Mouse (Mus musculus) limb, embryonic 15.5 days (tissue): Measurements from ENCODE around the gene Cdh23. TPM values are rescaled to one million over a fixed set of nuclear protein-coding genes. Genes with fewer than 3 reads are reported as not detected.

Experiments used
- ATAC-seq: fragments of 200-750 bp; cut with Nextera tagmentation; 2 replicates; pipeline ENCODE4 v1.8.0; 2017; ENCODE audit warnings: low read depth, moderate TSS enrichment; ENCODE audit not compliant: insufficient number of reproducible peaks, low FRiP score, low TSS enrichment
- H3K27ac ChIP-seq: fragments of 300-500 bp; sonication (generic); 2 replicates; pipeline ENCODE4 v1.5.1; 2015; ENCODE audit warnings: moderate library complexity, mild to moderate bottlenecking, inconsistent platforms
- H3K27me3 ChIP-seq: fragments of 300-500 bp; sonication (generic); 2 replicates; pipeline ENCODE4 v1.6.1; 2015; ENCODE audit warnings: inconsistent platforms
- H3K36me3 ChIP-seq: fragments of 300-500 bp; sonication (generic); 2 replicates; pipeline ENCODE4 v1.6.1; 2015; ENCODE audit warnings: inconsistent platforms
- H3K4me1 ChIP-seq: fragments of 300-500 bp; sonication (generic); 2 replicates; pipeline ENCODE4 v1.6.1; 2015; ENCODE audit warnings: inconsistent platforms
- H3K4me2 ChIP-seq: fragments of 300-500 bp; sonication (generic); 2 replicates; pipeline ENCODE4 v1.6.1; 2015; ENCODE audit warnings: mild to moderate bottlenecking, inconsistent platforms
- H3K4me3 ChIP-seq: fragments of 300-500 bp; sonication (generic); 2 replicates; pipeline ENCODE4 v1.5.1; 2015; ENCODE audit warnings: mild to moderate bottlenecking, inconsistent platforms
- H3K9ac ChIP-seq: fragments of 300-500 bp; sonication (generic); 2 replicates; pipeline ENCODE4 v1.6.1; 2015; ENCODE audit warnings: inconsistent platforms
- H3K9me3 ChIP-seq: fragments of 300-500 bp; sonication (generic); 2 replicates; pipeline ENCODE4 v1.6.1; 2016; ENCODE audit warnings: inconsistent platforms
- WGBS: fragments of 180-500 bp; shearing (Covaris S2); methylation state at CpG from one replicate; pipeline ENCODE4 v1.1.7; 2015; 5-methylcytosine and 5-hydroxymethylcytosine counted together
- polyA plus RNA-seq: library from polyadenylated mRNA; unstranded; fragments of >200 nt; fragmentation: Nextera tagmentation; extraction: Ambion mirVana; gene quantifications from 2 replicates; pipeline ENCODE4 v1.2.1, GENCODE M21; 2015

The Cdh23 gene
- polyA plus RNA-seq, 1 experiment from 2014 or later: 1.6 TPM

DNA sequence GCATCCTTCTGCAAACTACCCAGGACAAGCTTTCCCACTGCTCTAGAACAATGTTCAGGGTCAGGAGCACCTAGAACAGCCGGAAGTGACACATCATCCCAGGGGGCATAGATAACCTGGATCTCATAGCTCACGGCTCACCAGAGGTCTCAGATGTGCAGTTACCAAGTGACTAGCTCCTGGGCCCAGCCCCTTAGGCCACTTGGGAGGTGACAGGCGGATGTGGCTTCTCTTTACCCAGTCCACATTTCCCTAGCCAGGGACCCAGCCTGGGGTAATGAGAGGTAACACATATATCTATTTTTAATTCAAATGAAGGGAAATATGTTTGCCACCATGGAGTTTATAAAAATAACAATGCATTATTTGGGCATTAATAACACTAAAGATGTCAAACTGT lies 71.3 kb downstream of the Cdh23 start:
- no peak for ATAC-seq

DNA sequence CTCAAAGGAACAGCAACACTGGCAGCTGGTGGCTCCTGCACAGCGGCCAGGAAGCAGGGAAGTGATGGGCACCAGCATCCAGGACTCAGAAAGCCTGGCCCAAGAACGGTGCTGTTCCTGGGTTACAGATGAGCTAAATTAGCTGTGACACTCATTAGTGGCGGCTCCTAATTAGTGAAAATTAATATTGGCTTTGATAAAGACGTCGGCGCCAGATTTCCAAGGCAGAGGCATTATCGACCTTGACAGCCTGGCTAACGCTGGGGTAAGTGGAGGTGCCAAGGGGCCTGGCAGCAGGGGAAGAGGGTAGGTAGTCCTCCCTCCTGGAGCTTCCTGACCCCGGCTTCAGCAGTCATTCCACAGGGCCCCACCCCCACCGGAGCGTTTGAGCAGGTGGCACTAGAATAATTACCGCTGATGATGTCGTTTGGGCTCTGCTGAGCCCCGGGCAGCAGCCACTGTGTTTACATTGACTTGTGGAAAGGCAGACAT lies 72.0 kb downstream of the Cdh23 start:
- Histone ChIP-seq H3K4me2 (no peak overlapping the region), H3K27me3 (peaks cover 9% of the 10 kb centered on the region; the same call in 1 of the 2 replicates), H3K4me3 (no peak overlapping the region), H3K27ac (no peak overlapping the region), H3K9me3 (peaks cover 6% of the 10 kb centered on the region; the same call in 1 of the 2 replicates), H3K9ac (no peak overlapping the region), H3K36me3 (0 out of 2 replicates have a peak, but pooled peaks cover 2% of the 10 kb centered on the region), H3K4me1 (0 out of 2 replicates have a peak, but pooled peaks cover 5% of the 10 kb centered on the region)
- WGBS: 42% methylated on average over 14 of the region's 14 CpGs
- no peak for ATAC-seq

More for the DNA sequence above, 71.3 kb downstream of the Cdh23 start:
- Histone ChIP-seq H3K9ac (no peak overlapping the region), H3K9me3 (peaks cover 13% of the 10 kb centered on the region; the same call in 1 of the 2 replicates), H3K4me3 (no peak overlapping the region), H3K27ac (no peak overlapping the region), H3K4me1 (0 out of 2 replicates have a peak, but pooled peaks cover 5% of the 10 kb centered on the region), H3K27me3 (peaks cover 9% of the 10 kb centered on the region; the same call in 1 of the 2 replicates), H3K36me3 (0 out of 2 replicates have a peak, but pooled peaks cover 2% of the 10 kb centered on the region), H3K4me2 (no peak overlapping the region)
- 52% methylated on average over 3 of the region's 3 CpGs for WGBS

DNA sequence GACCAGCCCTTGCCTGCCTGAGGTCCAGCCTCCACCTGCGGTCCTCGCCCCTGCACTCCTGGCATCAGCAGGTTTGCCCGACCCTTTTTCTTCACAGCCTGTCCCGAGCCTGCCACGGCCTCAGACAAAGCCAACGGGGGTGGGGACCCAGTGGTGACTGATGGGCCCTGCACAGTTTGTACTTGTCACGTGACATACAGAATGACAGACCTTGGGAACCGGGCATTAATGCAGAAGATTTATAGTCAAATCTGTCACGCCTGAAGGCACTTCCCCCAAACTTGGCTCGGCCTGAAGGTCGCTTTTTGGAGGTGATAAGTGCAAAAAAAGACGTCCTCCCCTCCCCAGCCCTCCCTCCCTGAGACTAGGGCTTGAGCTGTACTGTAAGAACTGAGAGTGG lies 73.5 kb downstream of the Cdh23 start:
- 0 out of 2 replicates have a peak, but pooled peaks cover 5% of the 10 kb centered on the region for H3K4me1 ChIP-seq
- no peak for ATAC-seq
- no peaks in the 10 kb centered on the region for H3K9me3 ChIP-seq
- no peak overlapping the region for H3K4me3 ChIP-seq
- 60% methylated on average over 12 of the region's 12 CpGs for WGBS
- no peaks in the 10 kb centered on the region for H3K36me3 ChIP-seq
- H3K9ac ChIP-seq: no peak overlapping the region
- H3K4me2 ChIP-seq: no peak overlapping the region
- peaks cover 9% of the 10 kb centered on the region; the same call in 1 of the 2 replicates for H3K27me3 ChIP-seq
- H3K27ac ChIP-seq: no peak overlapping the region

DNA sequence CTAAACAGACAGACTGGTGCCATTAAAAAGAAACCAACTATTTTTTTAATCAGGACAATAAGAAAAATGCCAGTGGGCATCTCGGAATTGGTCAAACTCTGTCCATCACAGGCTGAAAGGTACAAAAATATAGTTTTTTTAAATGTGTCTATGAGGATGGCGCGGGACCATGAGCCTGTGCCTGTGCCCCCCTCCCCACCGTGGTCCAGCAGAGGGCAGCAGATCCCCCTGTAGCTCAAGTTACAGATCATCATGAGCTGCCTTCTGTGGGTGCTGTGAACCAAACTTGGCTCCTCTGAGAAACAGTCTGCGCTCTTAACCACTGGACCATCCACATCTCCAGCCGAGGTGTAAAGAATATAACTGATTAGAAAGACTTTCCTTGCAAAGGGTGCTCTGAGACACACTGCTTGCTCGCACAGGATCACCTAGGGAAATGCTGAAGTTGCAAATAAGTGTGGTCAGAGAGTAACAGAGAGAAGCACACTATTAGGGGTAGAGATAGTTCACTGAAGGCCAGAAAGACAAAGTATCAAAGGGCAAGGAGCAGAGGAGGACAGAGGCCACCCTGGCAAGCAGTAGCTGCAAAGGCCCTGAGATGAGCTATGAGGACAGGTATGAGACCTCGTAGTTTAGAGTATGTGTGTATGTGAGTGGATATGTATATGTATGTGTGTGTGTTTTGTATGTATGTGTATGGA lies 74.7 kb downstream of the Cdh23 start:
- no peak overlapping the region for H3K4me3 ChIP-seq
- ATAC-seq: no peak
- no peak overlapping the region for H3K9ac ChIP-seq
- H3K4me2 ChIP-seq: no peak overlapping the region
- H3K9me3 ChIP-seq: no peaks in the 10 kb centered on the region
- peaks cover 9% of the 10 kb centered on the region; the same call in 1 of the 2 replicates for H3K27me3 ChIP-seq
- H3K36me3 ChIP-seq: no peaks in the 10 kb centered on the region
- H3K4me1 ChIP-seq: 0 out of 2 replicates have a peak, but pooled peaks cover 5% of the 10 kb centered on the region
- no peak overlapping the region for H3K27ac ChIP-seq
- 86% methylated on average over 8 of the region's 8 CpGs for WGBS

DNA sequence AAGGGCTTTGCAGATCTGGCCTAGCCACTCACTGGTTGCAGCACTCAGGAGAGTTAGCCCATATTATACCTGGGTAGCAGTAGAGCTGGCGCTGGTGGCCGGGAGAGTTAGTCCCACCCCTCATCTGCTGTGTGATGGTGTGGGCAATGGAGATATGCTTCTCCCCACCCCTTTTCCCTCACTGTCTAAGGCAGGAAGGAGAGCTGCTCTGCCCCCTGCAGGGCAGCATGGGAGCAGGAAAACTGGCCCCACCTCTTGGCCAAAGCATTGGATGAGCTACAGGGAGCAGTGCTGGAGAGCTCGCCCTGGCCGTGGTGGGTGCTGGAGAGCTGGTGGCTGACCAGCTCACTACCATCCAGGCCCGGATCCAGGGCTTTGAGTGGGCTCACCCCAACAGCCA lies 80.4 kb downstream of the Cdh23 start:
- Histone ChIP-seq H3K4me3 (no peak overlapping the region), H3K4me2 (no peak overlapping the region), H3K27me3 (no peaks in the 10 kb centered on the region), H3K9me3 (no peaks in the 10 kb centered on the region), H3K4me1 (no peaks in the 10 kb centered on the region), H3K9ac (no peak overlapping the region), H3K36me3 (no peaks in the 10 kb centered on the region), H3K27ac (no peak overlapping the region)
- ATAC-seq: no peak
- WGBS: 68% methylated on average over 5 of the region's 5 CpGs

DNA sequence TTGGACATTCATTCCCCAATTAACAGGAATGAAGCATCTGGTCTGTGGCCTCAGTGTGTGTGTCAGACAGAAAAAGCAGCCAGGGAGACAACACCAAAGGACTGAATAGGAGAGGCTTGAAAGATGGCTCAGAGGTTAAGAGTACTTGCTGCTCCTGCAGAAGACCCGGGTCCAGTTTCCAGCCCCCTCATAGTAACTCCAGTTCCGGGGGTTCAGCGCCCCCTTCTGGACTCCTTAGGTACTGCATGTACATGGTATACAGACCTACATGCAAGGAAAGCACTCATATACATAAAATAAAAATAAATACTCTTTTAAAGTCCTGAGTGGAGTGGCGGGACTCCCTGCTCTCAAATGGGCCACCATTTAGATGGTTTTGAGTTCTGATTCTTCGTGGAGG lies 83.4 kb downstream of the Cdh23 start:
- no peaks in the 10 kb centered on the region for H3K4me1 ChIP-seq
- H3K36me3 ChIP-seq: no peaks in the 10 kb centered on the region
- H3K9ac ChIP-seq: no peak overlapping the region
- no peak overlapping the region for H3K27ac ChIP-seq
- 20% methylated on average over 5 of the region's 5 CpGs for WGBS
- H3K4me3 ChIP-seq: no peak overlapping the region
- H3K4me2 ChIP-seq: no peak overlapping the region
- no peaks in the 10 kb centered on the region for H3K27me3 ChIP-seq
- H3K9me3 ChIP-seq: no peaks in the 10 kb centered on the region
- ATAC-seq: no peak

DNA sequence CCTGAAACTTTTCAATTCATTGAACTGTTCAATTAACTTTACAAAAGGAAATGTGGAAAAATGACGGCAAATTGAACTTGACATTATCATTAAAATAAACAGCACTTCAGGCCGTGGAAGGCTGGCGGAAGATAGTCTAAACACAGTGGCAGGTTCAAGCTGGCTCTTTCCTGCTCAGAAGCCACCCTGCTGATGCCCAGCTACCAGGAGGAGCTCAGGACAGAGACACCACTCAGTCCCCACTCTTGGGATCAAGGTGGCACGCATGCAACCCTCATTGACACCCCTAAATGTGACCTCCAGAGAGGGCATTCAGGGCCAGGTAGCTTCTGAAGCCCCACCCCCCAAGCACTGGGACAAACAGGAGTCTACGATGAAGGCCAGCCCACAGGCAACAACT lies 89.1 kb downstream of the Cdh23 start:
- Histone ChIP-seq H3K9ac (no peak overlapping the region), H3K27me3 (no peaks in the 10 kb centered on the region), H3K4me1 (0 out of 2 replicates have a peak, but pooled peaks cover 5% of the 10 kb centered on the region), H3K9me3 (no peaks in the 10 kb centered on the region), H3K27ac (no peak overlapping the region), H3K4me3 (no peak overlapping the region), H3K36me3 (no peaks in the 10 kb centered on the region), H3K4me2 (no peak overlapping the region)
- no peak for ATAC-seq
- 74% methylated on average over 5 of the region's 5 CpGs for WGBS

DNA sequence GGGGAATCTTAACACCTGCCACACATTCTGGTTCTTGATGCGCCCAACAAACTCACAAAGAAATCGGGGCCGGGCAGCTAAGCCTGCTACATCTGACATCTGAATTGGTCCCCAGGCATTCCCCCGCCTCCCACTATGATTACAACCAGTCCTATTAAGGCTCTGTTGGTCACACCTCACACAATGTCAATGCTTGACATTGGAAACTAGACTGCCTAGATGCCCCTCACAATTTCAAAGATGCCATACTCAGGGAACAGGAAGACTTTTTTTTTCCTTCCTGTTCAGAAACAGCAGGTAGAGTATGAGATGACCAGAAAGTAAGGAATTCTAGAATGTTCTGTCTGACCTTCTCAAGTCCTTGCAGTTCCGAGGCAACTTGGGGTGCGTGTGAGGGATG lies 89.6 kb downstream of the Cdh23 start:
- no peaks in the 10 kb centered on the region for H3K27me3 ChIP-seq
- H3K4me2 ChIP-seq: no peak overlapping the region
- no peak overlapping the region for H3K4me3 ChIP-seq
- ATAC-seq: no peak
- H3K27ac ChIP-seq: no peak overlapping the region
- no peaks in the 10 kb centered on the region for H3K9me3 ChIP-seq
- no peak overlapping the region for H3K9ac ChIP-seq
- WGBS: 82% methylated on average over 6 of the region's 6 CpGs
- peaks cover 9% of the 10 kb centered on the region; the same call in 1 of the 2 replicates for H3K4me1 ChIP-seq
- H3K36me3 ChIP-seq: no peaks in the 10 kb centered on the region

DNA sequence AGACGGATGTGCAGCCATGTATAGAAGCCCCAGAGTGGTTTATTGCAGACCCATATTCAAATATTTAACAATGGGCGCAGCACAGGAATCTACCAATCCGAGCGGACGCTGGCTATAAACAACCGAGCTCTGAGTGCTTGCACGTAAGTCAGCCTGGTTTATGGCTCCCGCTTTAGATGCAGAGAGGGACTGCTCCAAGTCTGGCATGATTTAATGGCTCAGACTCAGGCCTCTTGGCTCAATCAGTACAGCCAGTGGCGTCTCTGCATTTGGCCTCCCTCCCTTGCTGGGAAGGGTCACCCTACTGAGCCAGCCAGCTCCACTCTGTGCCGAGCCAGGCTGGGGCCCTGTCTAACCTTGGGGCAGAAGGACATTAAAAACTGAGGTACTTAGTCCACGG lies 94.1 kb downstream of the Cdh23 start:
- Histone ChIP-seq H3K36me3 (no peaks in the 10 kb centered on the region), H3K9me3 (no peaks in the 10 kb centered on the region), H3K9ac (no peak overlapping the region), H3K27ac (no peak overlapping the region), H3K4me3 (no peak overlapping the region), H3K27me3 (no peaks in the 10 kb centered on the region), H3K4me2 (no peak overlapping the region), H3K4me1 (peaks cover 9% of the 10 kb centered on the region; the same call in 1 of the 2 replicates)
- 35% methylated on average over 11 of the region's 11 CpGs for WGBS
- no peak for ATAC-seq

DNA sequence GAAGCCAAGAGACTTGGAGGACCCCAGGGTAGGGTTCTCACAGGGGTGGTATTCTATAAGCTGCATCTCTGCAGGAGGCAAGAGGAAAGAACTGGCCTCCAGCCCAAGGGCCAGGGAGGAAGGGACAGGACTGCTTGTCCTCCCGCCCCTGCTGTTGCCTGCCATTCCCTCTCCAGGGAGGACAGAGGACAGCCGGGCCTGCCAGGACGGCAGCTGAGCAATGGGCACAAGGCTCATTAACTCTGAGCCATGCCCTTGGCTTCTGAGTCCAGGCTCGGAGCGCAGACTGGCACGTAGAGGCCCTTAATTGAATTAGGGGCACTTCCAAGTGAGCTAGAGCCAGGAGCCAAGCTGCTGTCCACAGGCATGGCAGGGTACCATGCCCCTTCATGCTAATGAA lies 101.1 kb downstream of the Cdh23 start:
- 75% methylated on average over 6 of the region's 6 CpGs for WGBS
- no peak overlapping the region for H3K4me3 ChIP-seq
- H3K27me3 ChIP-seq: peaks cover 8% of the 10 kb centered on the region

DNA sequence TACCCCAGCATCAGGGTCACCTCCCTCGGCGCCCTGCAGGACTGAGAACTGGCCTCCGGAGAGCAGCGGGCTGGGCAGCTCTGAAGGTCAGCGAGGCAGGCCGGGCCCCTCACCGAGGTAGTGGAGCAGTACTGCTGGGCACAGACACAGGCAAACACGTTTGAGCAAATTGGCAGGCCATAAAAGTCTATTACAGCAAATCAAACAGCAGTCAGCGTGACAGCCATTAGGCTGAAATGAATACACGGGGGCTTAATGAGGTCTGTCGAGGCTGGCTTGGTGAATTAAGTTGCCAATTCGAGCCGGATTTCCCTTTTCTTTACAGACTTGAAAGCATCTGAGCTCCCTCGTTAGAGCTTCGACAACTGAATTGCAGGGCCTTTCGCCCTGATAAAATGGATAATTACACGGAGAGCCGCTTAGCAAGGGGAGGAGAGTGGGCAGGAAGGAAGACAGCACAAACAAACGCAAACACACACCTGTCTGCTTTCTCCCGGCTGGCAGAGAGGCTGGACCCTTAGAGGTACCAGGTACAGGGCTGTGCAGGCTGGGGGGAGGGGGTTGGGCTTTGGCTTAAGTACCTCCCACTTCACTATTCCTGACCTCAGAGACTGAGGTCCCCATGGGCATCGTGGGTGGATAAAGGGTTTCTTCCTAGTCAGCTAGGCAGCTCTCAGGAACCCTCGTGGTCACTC lies 103.3 kb downstream of the Cdh23 start:
- 8% methylated on average over 22 of the region's 22 CpGs for WGBS
- no peak overlapping the region for H3K4me2 ChIP-seq
- no peak overlapping the region for H3K4me3 ChIP-seq

More for the DNA sequence above, 101.1 kb downstream of the Cdh23 start:
- Histone ChIP-seq H3K27ac (no peak overlapping the region), H3K36me3 (no peaks in the 10 kb centered on the region), H3K4me1 (peaks cover 4% of the 10 kb centered on the region; the same call in 1 of the 2 replicates), H3K9ac (no peak overlapping the region), H3K9me3 (no peaks in the 10 kb centered on the region), H3K4me2 (no peak overlapping the region)
- no peak for ATAC-seq

DNA sequence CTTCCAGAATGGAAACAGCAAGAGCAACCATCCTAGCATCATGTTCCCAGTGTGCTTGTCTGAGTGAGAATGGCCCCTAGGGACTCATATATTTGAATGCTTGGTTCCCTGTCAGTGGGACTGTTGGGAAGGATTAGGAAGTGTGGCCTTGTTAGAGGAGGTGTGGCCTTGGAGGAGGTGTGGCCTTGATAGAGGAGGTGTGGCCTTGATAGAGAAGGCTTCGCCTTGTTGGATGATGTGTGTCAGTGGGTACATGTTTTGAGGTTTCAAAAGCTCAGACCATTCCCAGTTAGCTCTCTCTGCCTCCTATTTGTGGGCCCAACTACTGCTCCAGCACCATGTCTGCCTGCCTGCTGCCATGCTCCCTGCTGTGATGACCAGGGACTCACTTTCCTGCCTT lies 105.0 kb downstream of the Cdh23 start:
- H3K9me3 ChIP-seq: no peaks in the 10 kb centered on the region
- no peak overlapping the region for H3K27ac ChIP-seq
- no peak overlapping the region for H3K4me2 ChIP-seq
- ATAC-seq: no peak
- no peak overlapping the region for H3K4me3 ChIP-seq
- no peak overlapping the region for H3K9ac ChIP-seq
- peaks cover 4% of the 10 kb centered on the region; the same call in 1 of the 2 replicates for H3K4me1 ChIP-seq
- WGBS: 78% methylated on average over 1 of the region's 1 CpGs
- H3K27me3 ChIP-seq: peaks cover 10% of the 10 kb centered on the region
- no peaks in the 10 kb centered on the region for H3K36me3 ChIP-seq

More for the DNA sequence above, 103.3 kb downstream of the Cdh23 start:
- no peak overlapping the region for H3K9ac ChIP-seq
- H3K4me1 ChIP-seq: peaks cover 4% of the 10 kb centered on the region; the same call in 1 of the 2 replicates
- no peaks in the 10 kb centered on the region for H3K9me3 ChIP-seq
- no peak for ATAC-seq
- no peak overlapping the region for H3K27ac ChIP-seq
- peaks cover 10% of the 10 kb centered on the region for H3K27me3 ChIP-seq
- H3K36me3 ChIP-seq: no peaks in the 10 kb centered on the region
